Mouse (Mus musculus): Measurements from ENCODE around the gene Cnot10.

Gene Cnot10

GRCm38 (mm10) chr9:114546765-114547164, 93.2 kb downstream of the Cnot10 start:
- DNase-seq (ENCODE audit: low spot score), result no peak

DNA sequence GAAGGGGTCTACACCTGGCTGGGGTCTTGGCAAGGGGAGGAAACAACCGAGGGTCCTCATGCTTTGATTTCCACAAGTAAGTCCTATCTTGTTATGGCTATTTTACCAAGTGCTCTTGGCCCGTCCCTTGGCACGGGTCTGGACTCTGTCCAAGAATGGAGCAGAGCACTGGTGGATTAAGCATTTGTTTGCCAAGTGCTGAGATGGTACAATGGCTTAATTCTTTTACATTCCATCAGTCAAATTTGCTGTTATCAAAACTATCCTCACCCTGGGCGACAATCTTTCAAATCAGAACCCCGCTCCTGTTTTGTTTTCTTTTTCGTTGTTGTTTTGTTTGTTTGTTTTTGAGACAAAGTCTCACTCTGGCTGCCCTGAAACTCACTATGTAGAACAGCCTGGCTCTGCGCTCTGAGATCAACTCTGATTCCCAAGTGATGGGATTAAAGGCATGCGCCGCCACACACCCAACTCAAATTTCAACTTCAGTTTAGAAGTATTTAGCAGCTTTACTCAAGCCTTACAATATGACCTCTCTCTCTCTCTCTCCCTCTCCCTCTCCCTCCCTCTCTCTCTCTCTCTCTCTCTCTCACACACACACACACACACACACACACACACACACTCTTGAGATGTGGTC, 95.1 kb downstream of the Cnot10 start:
- DNase-seq (ENCODE audit: low spot score), result no peak

DNA sequence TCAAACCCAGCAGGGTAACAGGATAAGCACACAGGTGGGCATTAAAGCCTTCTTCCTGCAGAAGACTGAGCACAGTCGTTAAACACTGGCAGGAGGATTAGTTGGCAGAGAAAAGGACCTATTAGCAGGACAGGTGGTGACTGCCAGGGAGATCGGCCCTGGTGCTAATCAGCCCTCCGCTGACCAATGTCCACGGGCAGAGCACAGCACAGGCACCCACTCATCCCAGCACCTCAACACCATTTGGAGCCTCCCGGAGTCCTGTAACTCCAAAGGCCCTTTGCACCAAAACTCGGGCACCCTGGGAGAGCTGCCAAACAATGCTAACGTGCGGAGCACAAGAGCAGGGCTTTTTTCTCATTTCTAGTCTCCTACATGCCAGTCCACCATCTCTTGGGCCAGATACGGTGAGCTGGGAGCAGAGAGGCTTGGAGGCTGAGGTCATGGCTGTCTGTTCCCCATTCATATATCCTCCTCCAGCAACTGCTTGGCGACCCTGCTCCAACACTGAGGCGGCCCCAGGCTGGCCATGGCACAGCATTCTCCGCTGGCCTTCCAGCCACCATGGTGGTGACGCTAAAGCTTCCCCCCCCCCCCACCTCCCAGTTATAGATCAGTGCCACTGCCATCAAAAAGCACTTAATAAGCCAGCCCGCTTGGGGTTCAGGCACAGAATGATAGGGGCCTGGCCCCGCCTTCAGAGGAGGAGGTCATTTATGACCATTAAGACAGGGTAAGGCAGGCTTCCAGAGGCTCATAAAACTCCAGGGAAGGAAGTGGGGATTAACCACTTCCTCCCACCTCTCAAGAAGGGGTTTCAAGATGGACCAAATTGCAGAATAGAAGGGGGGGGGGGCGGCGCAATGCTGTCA, 95.9 kb downstream of the Cnot10 start:
- no peak for DNase-seq (ENCODE audit: low spot score)

GRCm38 (mm10) chr9:114541279-114541741, 98.7 kb downstream of the Cnot10 start:
- no peak for DNase-seq (ENCODE audit: low spot score)

- DNase-seq (ENCODE audit: low spot score), result no peak
Observed at GRCm38 (mm10) chr9:114538996-114539563, 100.9 kb downstream of the Cnot10 start.

DNA sequence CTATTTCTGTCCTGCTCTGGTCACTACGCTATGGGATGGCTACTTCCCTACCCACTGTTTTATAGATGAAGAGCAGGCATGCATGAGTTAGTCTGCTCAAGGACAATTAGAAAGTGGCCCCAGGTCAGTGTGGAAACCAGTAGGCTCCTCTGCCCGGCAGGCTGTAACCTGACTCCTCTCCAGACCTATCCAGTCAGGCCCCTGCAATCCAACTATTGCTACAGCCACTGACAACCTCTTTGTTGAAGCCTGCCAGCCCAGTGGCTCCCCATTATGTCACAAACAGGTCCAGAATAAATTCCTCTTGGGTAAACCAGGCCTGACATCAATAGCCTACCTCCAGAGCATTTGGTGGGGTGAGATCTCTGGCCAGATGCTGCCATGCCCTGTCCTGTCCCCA, 103.4 kb downstream of the Cnot10 start:
- DNase-seq (ENCODE audit: low spot score), result no peak

Measured in lung, postnatal 25 days (tissue).